Mouse (Mus musculus): Measurements from ENCODE around the gene Sord. TPM values are rescaled to one million over a fixed set of nuclear protein-coding genes. Genes with fewer than 3 reads are reported as not detected.

Gene Sord
- polyA plus RNA-seq, 1 experiment from 2014 or later = 27.1 TPM

Other genes with a start within 250 kb of the Sord start
- 10.9 and 13.1 TPM in 2 replicates for gene Eif3j1, start 206.2 kb upstream of the Sord start, polyA plus RNA-seq (2014; fragmentation: Nextera tagmentation; extraction: Ambion mirVana)
- gene Spg11, start 116.4 kb upstream of the Sord start, polyA plus RNA-seq (2014; fragmentation: Nextera tagmentation; extraction: Ambion mirVana) = 9.3 and 9.8 TPM in 2 replicates
- gene B2m, start 87.1 kb upstream of the Sord start, polyA plus RNA-seq (2014; fragmentation: Nextera tagmentation; extraction: Ambion mirVana) = 353 and 386 TPM in 2 replicates
- 0.10 TPM in 1 of 2 replicates, not detected in the other for gene Trim69, start 74.0 kb upstream of the Sord start, polyA plus RNA-seq (2014; fragmentation: Nextera tagmentation; extraction: Ambion mirVana)
- 0.08 TPM in 1 of 2 replicates, not detected in the other for gene Patl2, start 48.6 kb upstream of the Sord start, polyA plus RNA-seq (2014; fragmentation: Nextera tagmentation; extraction: Ambion mirVana)
- gene Terb2, start 48.5 kb upstream of the Sord start, polyA plus RNA-seq (2014; fragmentation: Nextera tagmentation; extraction: Ambion mirVana) = not detected in 2 replicates
- 0.04 and 0.14 TPM in 2 replicates for gene Duox2, start 63.7 kb downstream of the Sord start, polyA plus RNA-seq (2014; fragmentation: Nextera tagmentation; extraction: Ambion mirVana)
- 0.71 TPM in 1 of 2 replicates, not detected in the other for gene Duoxa2, start 64.2 kb downstream of the Sord start, polyA plus RNA-seq (2014; fragmentation: Nextera tagmentation; extraction: Ambion mirVana)
- gene Duoxa1, start 79.0 kb downstream of the Sord start, polyA plus RNA-seq (2014; fragmentation: Nextera tagmentation; extraction: Ambion mirVana) = 3.6 and 4.2 TPM in 2 replicates
- 0.34 and 0.67 TPM in 2 replicates for gene Duox1, start 80.9 kb downstream of the Sord start, polyA plus RNA-seq (2014; fragmentation: Nextera tagmentation; extraction: Ambion mirVana)
- 5.5 and 6.4 TPM in 2 replicates for gene Shf, start 134.4 kb downstream of the Sord start, polyA plus RNA-seq (2014; fragmentation: Nextera tagmentation; extraction: Ambion mirVana)
- gene Slc28a2, start 191.7 kb downstream of the Sord start, polyA plus RNA-seq (2014; fragmentation: Nextera tagmentation; extraction: Ambion mirVana) = 1.0 and 1.2 TPM in 2 replicates

Data from embryonic facial prominence, embryonic 14.5 days (tissue).